Mouse (Mus musculus) kidney, postnatal 25 days (tissue): Measurements from ENCODE around the gene Gm21969.

Experiments used
- DNase-seq, 2 experiments: peaks; one replicate each; pipeline ENCODE4 v3.0.0; 2021; ENCODE audit warnings: mixed read lengths in 2 of 2

Gene Gm21969

GRCm38 (mm10) chr4:139622373-139623282 is 19.6 kb downstream of the Gm21969 start, which contains the start of gene Aldh4a1:
Aldh4a1 (plus strand) TSS chr4:139622866.
- peak; percentile 93 to 99 for DNase-seq

- DNase-seq = peak in 1 of 2 experiments; percentile 68
These were observed 20.6 kb downstream of the Gm21969 start for GRCm38 (mm10) chr4:139623434-139624115.

DNA sequence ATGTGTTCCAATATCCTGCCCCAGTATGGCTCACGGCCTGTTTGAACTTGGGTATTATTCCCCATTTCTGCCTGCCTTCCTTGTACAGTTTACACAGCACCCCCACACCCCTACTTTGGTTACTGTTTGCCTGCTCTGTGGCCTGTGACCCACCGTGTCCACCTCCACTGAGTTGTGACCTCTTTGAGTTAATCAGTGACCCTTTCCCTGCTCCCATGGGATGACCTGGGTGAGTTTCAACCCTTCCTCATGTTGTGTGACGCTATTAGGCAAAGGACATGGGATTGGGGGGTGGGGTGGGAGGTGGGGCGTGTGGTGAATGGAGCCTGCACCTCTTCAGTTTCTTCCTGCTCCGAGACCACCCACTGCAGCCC is 21.1 kb downstream of the Gm21969 start:
- peak; percentile 74 to 90 for DNase-seq

DNA sequence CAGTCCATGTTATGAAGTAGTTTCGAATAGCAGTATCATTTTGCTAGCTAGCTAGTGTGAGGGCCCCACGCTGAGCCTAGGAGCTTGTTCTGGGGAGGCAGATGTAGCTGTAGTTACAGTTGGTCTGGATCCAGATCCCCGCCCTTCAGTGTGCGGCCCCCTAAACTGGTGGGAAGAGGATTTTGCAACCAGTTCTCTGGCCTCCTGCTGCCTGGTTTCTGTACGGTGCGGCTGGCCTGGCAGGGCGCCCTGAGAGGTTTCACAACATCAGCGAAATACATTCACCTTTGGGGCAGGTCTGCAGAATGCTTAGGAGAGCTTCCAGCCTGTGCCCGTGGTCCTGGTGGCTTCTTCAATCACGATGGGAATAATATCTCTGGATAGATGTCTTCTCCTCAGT is 21.7 kb downstream of the Gm21969 start:
- DNase-seq = peak; percentile 87 to 93

- no peak for DNase-seq
These were observed 24.4 kb downstream of the Gm21969 start for GRCm38 (mm10) chr4:139627361-139627760.

DNA sequence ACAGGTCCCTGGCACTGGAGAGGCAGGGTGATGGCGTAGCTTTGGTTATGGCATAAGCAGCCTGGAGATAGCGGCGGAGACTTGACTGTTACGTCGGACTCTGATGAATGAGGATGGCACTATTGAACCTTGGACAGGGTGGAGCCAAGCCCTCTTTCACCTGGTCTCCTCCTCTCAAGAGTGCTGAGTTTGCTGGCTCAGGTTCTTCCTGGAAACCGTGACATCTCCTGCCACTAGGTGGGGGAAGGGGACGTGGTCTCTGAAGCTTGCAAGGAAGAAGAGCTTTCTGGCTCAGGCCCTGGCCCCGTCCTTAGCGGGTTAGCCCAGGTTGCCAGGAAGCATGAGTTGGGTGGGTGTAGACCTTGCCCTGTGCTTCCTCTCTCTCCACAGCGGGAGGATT is 27.2 kb downstream of the Gm21969 start:
- DNase-seq = peak; percentile 85 to 94

GRCm38 (mm10) chr4:139631141-139631540 is 28.2 kb downstream of the Gm21969 start:
- peak; percentile 57 to 75 for DNase-seq

GRCm38 (mm10) chr4:139631569-139632253 is 28.7 kb downstream of the Gm21969 start:
- peak in 1 of 2 experiments; percentile 36 for DNase-seq

DNA sequence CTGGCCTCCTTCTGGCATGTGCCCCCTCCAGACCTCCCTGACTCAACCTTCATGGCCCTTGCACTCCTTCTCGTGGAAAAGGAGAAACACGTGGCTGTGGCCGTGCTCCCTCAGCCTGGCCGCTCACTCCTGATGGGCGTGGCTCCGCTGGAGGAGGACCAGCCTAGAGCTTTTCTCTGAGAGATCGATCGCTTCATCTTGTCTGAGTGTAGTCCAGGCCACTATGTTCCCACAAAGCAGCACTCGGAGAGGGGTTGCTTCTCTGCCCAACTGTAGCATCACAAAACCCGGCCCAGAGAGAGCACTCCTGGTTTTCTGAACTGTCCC is 29.2 kb downstream of the Gm21969 start:
- DNase-seq = peak; percentile 49 to 84

- DNase-seq = peak in 1 of 2 experiments; percentile 75
These were observed 33.4 kb downstream of the Gm21969 start for GRCm38 (mm10) chr4:139636373-139636772.

GRCm38 (mm10) chr4:139637847-139638246 is 34.9 kb downstream of the Gm21969 start:
- DNase-seq = no peak

GRCm38 (mm10) chr4:139638356-139638755 is 35.4 kb downstream of the Gm21969 start:
- DNase-seq = no peak

DNA sequence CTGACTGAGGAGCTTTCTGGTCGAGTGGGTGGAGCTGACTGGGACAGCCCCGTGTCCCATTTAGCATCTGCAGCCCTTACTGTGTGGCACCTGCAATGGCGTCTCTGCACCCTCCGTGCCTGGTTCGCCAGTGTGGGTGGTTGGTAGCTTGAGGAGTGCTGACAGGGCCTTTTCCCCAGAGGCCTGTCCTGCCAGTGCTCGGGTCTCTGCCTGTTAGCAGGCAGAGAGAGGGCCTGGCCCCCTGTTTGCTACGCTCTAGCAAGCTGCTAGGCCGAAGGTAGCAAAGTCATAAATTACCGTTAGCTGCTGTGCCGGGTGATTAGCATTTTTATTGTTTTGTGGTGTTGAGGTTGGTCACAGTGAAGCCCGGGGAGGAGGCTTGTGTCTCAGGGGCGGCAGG is 36.8 kb downstream of the Gm21969 start:
- DNase-seq = peak; percentile 29 to 80

DNA sequence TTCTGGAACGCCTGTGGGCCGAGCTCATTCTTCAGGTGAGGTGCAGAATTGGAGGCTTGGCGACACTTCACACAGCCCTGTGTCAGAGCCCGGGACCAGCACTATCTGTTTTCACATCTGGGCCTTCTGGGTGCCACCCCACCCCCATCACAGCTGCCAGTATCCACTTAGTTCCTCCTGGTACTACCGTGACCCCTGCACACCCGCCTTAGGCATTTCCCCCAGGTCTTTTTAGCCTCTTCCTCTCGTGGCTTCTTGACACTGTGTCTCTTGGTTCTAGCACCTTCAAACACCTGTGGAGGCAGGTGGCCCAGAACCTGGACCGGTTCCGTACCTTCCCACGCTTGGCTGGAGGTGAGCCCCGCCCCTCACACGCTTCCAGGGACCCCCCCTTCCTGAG is 37.3 kb downstream of the Gm21969 start:
- no peak for DNase-seq

DNA sequence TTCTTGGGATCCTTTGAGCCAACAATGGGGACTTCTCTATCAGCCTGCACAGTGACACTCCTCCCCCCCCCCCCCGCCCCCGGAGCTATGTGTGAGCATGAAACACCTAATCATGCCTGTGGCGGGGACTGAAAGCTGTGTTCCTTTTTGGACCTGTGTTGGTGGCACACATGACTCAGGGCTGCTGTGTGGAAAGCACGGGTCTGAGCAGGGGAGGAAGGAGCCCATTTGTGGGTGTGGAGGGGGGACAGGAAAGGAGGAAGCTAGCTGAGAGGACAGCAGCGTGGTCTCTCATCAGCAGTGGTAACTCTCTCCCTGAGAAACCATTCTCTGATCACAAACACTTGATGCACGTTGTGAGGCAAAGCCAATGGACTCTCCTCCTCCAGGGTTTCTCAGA is 37.8 kb downstream of the Gm21969 start:
- DNase-seq = no peak

- no peak for DNase-seq
These were observed 38.9 kb downstream of the Gm21969 start for GRCm38 (mm10) chr4:139641829-139642425.

DNA sequence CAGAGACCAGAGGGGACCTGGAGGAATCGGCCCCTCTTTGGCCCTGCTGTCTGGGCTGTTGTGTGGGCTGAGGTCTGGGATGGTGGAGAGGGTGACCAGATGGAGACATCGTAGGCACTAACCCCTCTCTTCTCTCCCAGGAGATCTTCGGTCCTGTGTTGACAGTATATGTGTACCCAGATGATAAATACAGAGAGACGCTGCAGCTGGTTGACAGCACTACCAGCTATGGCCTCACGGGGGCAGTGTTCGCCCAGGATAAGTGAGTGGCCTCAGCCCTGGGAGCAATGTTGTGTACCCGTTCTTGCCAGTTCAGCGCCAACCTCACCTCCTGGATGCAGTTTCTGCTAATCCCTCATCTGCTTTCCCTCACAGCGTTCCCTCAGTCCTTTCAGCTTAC is 41.0 kb downstream of the Gm21969 start:
- DNase-seq = peak; percentile 74 to 82

DNA sequence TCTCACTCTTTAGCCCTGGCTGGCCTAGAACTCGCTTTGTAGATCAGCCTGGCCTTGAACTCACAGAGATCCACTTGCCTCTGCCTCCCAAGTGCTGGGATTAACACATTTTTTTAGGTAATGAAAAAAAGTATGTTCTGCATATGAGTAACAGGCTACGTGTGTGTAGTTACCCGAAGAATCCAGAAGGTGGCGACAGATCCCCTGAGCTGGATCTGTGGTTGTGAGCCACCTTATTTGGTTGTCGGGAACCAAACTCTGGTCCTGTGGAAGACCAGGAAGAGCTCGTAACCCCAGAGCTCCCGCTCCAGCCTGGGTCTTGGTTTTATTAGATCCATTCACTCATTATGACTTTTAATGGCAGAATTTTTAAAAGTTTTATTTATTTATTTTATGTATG is 43.9 kb downstream of the Gm21969 start:
- no peak for DNase-seq

- no peak for DNase-seq
These were observed 47.2 kb downstream of the Gm21969 start for GRCm38 (mm10) chr4:139650086-139650743.

GRCm38 (mm10) chr4:139650907-139651306 is 47.9 kb downstream of the Gm21969 start:
- DNase-seq = no peak

- DNase-seq = no peak
These were observed 50.3 kb downstream of the Gm21969 start, which contains the start of gene Tas1r2 for GRCm38 (mm10) chr4:139653238-139653637. Tas1r2 (plus strand) TSS chr4:139653538.

GRCm38 (mm10) chr4:139661897-139662296 is 58.9 kb downstream of the Gm21969 start:
- no peak for DNase-seq
